Mouse (Mus musculus): ENCODE measurements around the gene Gm10277. TPM values are rescaled to one million over a fixed set of nuclear protein-coding genes. Genes with fewer than 3 reads are reported as not detected.

The Gm10277 gene
- 1.7 and 2.8 TPM in 2 replicates for polyA plus RNA-seq (2015; fragmentation: Nextera tagmentation; extraction: Ambion mirVana)

DNA sequence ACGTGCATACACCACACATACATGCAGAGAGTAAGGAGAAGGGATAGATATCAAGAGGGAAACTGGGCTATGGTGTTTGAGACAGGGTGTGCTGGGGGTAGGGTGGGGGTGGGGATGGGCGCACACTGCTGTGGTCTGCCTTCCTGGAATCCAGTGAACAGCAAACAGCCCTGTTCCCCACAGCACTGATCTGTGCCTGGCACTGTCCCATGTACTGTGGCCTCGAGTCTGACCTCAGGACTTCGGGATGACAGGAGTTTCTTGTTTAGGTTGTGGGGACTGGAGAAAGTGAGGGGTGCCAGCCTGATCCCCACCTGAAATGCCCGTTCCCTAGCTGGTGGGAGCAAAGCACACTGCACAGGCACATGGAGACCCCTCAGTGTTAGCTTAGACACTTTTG, at the start of gene Gm10277:
TSS of gene Gm10277 (minus strand) at position 41 of the 400 bp plus-strand sequence.
- Histone ChIP-seq H3K27ac (replicated peaks) (peak within 1 kb of the TSS; percentile 55; the same call in 1 of the 2 replicates), H3K4me2 (no peak within 1 kb of the TSS), H3K27me3 (no peaks in the 10 kb centered on the region), H3K36me3 (no peaks in the 10 kb centered on the region), H3K9me3 (no peaks in the 10 kb centered on the region), H3K4me3 (no peak within 1 kb of the TSS), H3K9ac (no peak within 1 kb of the TSS), H3K4me1 (replicated peaks) (peaks cover 74% of the 10 kb centered on the region)
- no peak for ATAC-seq (ENCODE audit: low read depth)
- 85% methylated on average over 5 of the region's 5 CpGs for whole genome bisulfite sequencing

DNA sequence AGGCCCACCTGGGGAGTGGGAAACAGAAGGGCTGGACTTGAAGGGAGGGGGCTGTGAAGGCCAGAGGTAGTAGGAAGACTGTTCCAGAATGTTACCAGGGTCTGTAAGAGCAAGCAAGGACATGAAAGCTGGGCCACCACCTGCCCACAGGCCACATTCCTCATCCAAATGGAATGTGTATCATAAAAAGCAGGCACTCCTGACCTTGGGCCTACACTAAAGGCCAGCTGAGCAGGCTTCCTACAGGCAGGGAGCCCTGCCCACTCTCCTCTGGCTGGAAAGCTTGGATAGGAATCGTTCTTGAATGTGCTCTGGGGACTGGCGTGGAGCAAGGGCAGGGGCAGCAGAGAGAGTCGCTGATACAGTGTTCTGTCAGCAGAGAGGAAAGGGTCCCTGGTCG, 49.2 kb upstream of the Gm10277 start:
- H3K4me1 ChIP-seq (replicated peaks): peaks cover 26% of the 10 kb centered on the region
- no peak overlapping the region for H3K4me3 ChIP-seq
- WGBS: 63% methylated on average over 4 of the region's 4 CpGs
- no peak for ATAC-seq (ENCODE audit: low read depth)
- H3K4me2 ChIP-seq: no peak overlapping the region
- no peak overlapping the region; the same call in 1 of the 2 replicates for H3K9ac ChIP-seq
- peaks cover 22% of the 10 kb centered on the region for H3K27me3 ChIP-seq
- H3K36me3 ChIP-seq: peaks cover 91% of the 10 kb centered on the region
- 0 out of 2 replicates have a peak, but pooled peaks cover 4% of the 10 kb centered on the region for H3K9me3 ChIP-seq
- H3K27ac ChIP-seq (replicated peaks): 0 out of 2 replicates have a peak overlapping the region, but pooled peaks have one; percentile 30

DNA sequence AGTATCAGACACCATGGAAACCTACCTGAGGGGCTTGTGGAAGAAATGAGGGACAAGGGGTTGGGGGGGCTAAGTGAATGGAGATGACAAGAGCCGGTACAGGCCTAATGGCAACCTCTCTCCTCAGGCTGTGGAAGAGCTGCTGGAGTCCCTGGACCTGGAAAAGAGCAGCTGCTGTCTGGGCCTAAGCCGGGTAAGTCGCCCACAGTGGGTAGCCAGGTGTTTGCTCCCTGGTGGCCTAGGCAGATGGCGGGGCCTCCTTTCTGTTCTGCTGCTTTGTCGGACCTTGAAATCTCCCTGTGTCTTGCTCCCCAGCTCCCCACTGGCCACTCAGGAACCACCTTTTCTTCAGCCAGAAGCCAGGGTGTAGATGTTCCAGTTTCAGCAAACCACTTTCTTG, 48.7 kb upstream of the Gm10277 start:
- H3K27me3 ChIP-seq: peaks cover 22% of the 10 kb centered on the region
- WGBS: 60% methylated on average over 5 of the region's 5 CpGs
- 0 out of 2 replicates have a peak overlapping the region, but pooled peaks have one; percentile 30 for H3K27ac ChIP-seq (replicated peaks)
- H3K9me3 ChIP-seq: 0 out of 2 replicates have a peak, but pooled peaks cover 4% of the 10 kb centered on the region
- no peak for ATAC-seq (ENCODE audit: low read depth)
- H3K4me2 ChIP-seq: no peak overlapping the region
- H3K4me3 ChIP-seq: no peak overlapping the region
- peaks cover 22% of the 10 kb centered on the region for H3K4me1 ChIP-seq (replicated peaks)
- H3K9ac ChIP-seq: peak overlapping the region; percentile 13; the same call in 1 of the 2 replicates
- peaks cover 87% of the 10 kb centered on the region for H3K36me3 ChIP-seq

DNA sequence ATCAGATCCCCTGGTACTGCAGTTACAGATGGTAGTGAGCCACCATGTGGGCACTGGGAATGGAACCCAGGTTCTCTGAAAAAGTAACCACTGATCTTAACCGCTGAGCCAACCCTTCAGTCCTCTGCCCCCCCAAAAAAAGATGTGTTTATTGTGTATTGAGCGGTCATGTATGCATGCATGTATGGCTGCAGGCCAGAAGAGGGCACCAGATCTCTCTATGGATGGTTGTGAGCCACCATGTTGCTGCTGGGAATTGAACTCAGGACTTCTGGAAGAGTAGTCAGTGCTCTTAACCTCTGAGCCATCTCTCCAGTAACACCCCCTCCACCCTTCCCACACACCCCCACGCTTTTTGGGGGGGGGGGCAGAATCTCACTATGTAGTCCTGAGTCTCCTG, 47.6 kb upstream of the Gm10277 start:
- Histone ChIP-seq H3K9ac (no peak overlapping the region), H3K4me2 (no peak overlapping the region), H3K9me3 (0 out of 2 replicates have a peak, but pooled peaks cover 4% of the 10 kb centered on the region), H3K4me1 (replicated peaks) (peaks cover 20% of the 10 kb centered on the region), H3K27me3 (peaks cover 26% of the 10 kb centered on the region), H3K36me3 (peaks cover 85% of the 10 kb centered on the region), H3K27ac (replicated peaks) (no peak overlapping the region), H3K4me3 (no peak overlapping the region)
- 76% methylated on average over 3 of the region's 3 CpGs for WGBS
- no peak for ATAC-seq (ENCODE audit: low read depth)

DNA sequence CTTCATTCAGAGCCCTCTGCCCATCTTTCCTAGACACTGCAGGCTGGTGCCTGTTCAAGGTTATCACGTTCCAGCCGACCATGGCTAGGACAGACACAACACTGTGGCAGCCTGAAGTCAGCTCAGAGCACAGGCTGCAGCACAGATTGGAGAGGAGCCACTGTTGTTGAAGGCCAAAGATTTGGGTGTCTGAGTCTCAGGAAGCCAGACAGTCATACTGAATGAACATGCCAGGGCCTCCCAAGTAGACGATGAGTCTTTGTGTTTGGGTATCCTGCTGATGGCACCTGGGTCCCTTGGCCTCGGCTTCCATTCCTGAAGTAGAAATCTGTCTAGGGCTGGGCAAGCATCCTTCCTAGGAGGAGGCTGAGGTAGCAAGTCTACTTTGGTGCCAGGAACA, 45.0 kb upstream of the Gm10277 start:
- H3K9ac ChIP-seq: no peak overlapping the region
- no peak overlapping the region for H3K4me3 ChIP-seq
- 86% methylated on average over 4 of the region's 4 CpGs for WGBS
- peaks cover 87% of the 10 kb centered on the region for H3K36me3 ChIP-seq
- H3K27me3 ChIP-seq: peaks cover 40% of the 10 kb centered on the region
- 0 out of 2 replicates have a peak, but pooled peaks cover 4% of the 10 kb centered on the region for H3K9me3 ChIP-seq
- no peak overlapping the region for H3K27ac ChIP-seq (replicated peaks)
- ATAC-seq (ENCODE audit: low read depth): no peak
- H3K4me2 ChIP-seq: no peak overlapping the region
- peaks cover 31% of the 10 kb centered on the region for H3K4me1 ChIP-seq (replicated peaks)

DNA sequence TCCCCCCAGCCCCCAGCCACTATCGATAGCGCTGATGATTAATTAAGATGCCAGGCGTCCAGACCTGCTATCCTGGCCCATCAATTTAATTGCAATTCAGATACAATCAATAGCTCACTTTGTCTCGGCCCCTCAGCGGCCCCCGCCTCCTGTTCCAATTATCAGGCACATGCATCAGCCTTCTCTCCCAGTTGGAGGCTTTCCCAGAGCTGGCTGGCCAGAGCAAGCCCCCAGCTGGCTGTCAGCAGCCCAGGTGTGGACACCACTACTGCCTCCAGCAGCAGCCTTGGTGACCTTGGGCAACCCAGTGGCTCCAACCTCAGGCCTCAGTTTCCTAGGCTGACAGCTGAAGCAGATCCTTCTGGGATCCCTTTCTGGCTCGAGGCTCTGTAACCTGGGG, 43.3 kb upstream of the Gm10277 start:
- peaks cover 72% of the 10 kb centered on the region for H3K36me3 ChIP-seq
- peak overlapping the region; percentile 57 for H3K27ac ChIP-seq (replicated peaks)
- no peak for ATAC-seq (ENCODE audit: low read depth)
- peaks cover 50% of the 10 kb centered on the region for H3K27me3 ChIP-seq
- H3K9me3 ChIP-seq: 0 out of 2 replicates have a peak, but pooled peaks cover 4% of the 10 kb centered on the region
- WGBS: 43% methylated on average over 7 of the region's 7 CpGs
- peaks cover 41% of the 10 kb centered on the region for H3K4me1 ChIP-seq (replicated peaks)
- H3K9ac ChIP-seq: 0 out of 2 replicates have a peak overlapping the region, but pooled peaks have one; percentile 3
- no peak overlapping the region for H3K4me3 ChIP-seq
- H3K4me2 ChIP-seq: no peak overlapping the region

DNA sequence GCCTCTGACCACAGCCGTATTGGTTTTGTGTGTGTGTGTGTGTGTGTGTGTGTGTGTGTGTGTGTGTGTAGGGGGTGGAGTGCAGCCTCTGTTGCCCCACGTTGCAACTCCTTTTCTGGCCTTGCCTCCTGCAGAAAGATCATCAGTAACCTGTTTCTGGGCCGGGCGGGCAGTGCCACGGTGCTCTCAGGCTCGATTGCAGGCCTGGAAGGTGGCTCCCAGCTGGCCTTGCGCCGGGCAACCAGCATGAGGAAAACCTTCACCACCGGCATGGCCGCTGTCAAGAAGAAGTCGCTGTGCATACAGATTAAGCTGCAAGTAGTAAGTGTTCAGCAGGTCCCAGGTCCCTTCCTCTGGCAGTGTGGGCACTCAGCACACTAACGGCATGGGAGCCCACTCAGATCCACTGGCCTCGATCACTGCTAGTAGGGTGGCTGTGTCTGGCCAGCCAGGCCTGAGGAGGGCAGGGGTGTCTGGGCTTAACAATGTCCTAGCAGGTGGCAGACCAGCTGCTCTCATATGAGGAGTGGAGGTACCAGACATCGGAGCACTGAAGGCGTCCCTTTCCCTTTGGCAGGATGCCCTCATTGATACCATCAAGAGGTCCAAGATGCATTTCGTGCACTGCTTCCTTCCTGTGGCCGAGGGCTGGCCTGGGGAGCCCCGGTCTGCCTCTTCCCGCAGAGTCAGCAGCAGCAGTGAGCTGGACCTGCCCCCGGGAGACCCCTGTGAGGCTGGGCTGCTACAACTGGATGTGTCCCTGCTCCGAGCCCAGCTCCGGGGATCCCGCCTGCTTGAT, 41.7 kb upstream of the Gm10277 start:
- H3K36me3 ChIP-seq: peaks cover 71% of the 10 kb centered on the region
- H3K9me3 ChIP-seq: no peaks in the 10 kb centered on the region
- H3K9ac ChIP-seq: 0 out of 2 replicates have a peak overlapping the region, but pooled peaks have one; percentile 5
- H3K4me1 ChIP-seq (replicated peaks): peaks cover 48% of the 10 kb centered on the region
- H3K27ac ChIP-seq (replicated peaks): no peak overlapping the region
- no peak for ATAC-seq (ENCODE audit: low read depth)
- 74% methylated on average over 23 of the region's 23 CpGs for WGBS
- H3K27me3 ChIP-seq: peaks cover 53% of the 10 kb centered on the region
- no peak overlapping the region for H3K4me2 ChIP-seq
- H3K4me3 ChIP-seq: no peak overlapping the region

DNA sequence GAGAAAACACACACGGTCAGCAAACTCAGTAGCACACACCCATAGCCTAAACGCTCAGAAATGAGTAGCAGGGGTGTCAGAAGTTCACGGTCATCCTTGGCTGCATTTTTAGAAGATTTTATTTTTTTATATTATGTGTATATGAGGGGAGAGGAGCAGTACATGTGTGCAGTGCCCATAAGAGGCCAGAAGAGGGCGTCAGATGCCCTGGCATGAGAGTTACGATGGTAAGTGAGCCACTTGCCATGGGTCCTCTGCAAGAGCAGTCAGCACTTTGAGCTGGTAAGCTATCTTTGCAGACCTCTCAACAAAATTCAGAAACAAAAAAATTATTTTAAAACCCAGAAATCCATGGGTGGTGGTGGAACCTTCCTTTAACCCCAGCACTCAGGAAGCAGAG, 40.6 kb upstream of the Gm10277 start:
- H3K9ac ChIP-seq: no peak overlapping the region
- H3K27me3 ChIP-seq: peaks cover 63% of the 10 kb centered on the region
- no peak overlapping the region for H3K27ac ChIP-seq (replicated peaks)
- peaks cover 48% of the 10 kb centered on the region for H3K4me1 ChIP-seq (replicated peaks)
- H3K9me3 ChIP-seq: no peaks in the 10 kb centered on the region
- no peak for ATAC-seq (ENCODE audit: low read depth)
- peaks cover 71% of the 10 kb centered on the region for H3K36me3 ChIP-seq
- H3K4me2 ChIP-seq: no peak overlapping the region
- 88% methylated on average over 5 of the region's 5 CpGs for WGBS
- no peak overlapping the region for H3K4me3 ChIP-seq

DNA sequence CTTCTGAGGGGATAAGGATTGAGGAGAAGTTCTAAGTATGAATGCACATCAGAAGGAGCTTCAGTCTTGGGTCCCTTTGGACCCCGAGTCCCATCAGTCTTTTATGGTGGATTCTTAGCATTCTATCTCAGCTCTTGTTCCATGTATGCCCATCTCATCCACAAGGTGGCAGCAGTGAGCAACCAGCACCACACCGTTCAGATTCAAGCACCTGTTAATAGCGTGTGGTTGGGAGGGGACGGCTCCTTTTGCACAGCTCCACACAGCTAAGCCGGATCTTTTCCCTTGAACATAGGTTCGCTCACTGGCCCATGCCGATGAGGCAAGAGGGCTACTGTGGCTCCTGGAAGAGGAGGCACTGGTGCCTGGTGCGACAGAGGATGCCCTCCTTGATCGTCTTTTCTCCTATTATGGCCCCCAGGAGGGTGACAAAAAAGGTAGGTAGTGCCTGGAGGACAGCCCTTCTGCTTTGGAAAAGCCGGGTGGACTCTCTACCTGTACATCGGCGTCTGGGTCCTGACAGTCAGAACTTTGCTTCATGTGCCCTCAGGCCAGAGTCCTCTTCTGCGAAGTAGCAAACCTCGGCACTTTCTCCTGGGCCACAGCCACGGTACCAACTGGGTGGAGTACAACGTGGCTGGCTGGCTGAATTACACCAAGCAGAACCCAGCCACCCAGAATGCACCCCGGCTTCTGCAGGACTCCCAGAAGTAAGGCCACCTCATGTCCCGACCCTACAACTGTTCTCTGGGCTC, 39.9 kb upstream of the Gm10277 start:
- Histone ChIP-seq H3K9me3 (no peaks in the 10 kb centered on the region), H3K36me3 (peaks cover 65% of the 10 kb centered on the region), H3K9ac (peak overlapping the region; percentile 5; the same call in 1 of the 2 replicates), H3K4me1 (replicated peaks) (peaks cover 52% of the 10 kb centered on the region), H3K27me3 (peaks cover 56% of the 10 kb centered on the region), H3K4me2 (no peak overlapping the region), H3K27ac (replicated peaks) (no peak overlapping the region), H3K4me3 (no peak overlapping the region)
- WGBS: 58% methylated on average over 18 of the region's 18 CpGs
- peak; percentile 36; the same call in 1 of the 2 replicates for ATAC-seq (ENCODE audit: low read depth)

DNA sequence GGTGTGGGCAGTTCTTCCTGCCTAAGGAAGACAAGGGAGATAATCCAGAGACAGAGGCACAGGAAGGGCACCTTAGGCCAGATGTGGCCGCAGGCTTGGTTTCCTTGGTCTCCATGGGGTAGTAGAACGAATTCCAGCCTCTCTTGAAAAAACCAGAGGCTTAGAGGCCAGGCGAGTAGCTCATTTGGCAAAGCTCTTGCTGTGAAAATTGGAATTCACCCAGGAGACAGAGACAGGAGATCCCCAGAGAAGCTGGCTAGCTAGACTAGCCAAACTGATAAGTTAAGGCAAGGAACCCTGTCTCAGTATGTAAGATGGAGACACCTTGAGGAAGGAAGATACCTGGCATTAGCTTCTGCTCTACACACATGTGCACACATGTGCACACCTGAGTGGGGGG, 38.8 kb upstream of the Gm10277 start:
- ATAC-seq (ENCODE audit: low read depth): no peak
- Histone ChIP-seq H3K4me2 (no peak overlapping the region), H3K36me3 (peaks cover 60% of the 10 kb centered on the region), H3K9me3 (no peaks in the 10 kb centered on the region), H3K27me3 (peaks cover 52% of the 10 kb centered on the region), H3K4me3 (no peak overlapping the region), H3K4me1 (replicated peaks) (peaks cover 52% of the 10 kb centered on the region), H3K9ac (no peak overlapping the region), H3K27ac (replicated peaks) (peak overlapping the region; percentile 67)
- WGBS: 46% methylated on average over 3 of the region's 3 CpGs

DNA sequence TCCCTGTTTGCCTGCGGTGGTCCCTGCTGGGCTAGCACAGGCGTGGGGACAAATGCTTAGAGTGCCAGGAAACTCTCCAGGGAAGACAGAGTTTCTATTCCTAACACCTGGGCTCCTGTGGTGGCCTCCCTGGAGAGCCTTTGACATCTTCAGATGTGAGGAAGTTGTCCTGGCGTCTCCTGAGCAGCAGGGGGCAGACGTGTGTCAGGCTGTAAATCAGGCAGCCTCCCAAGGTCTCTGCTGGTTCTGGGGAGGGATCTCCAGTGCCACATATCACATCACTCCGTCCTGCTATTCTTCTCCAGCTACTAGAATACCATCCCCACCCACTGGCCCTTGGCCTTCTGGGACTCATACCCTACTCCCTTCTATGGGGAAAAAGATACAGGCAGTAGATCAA, 38.3 kb upstream of the Gm10277 start:
- WGBS: 0% methylated on average over 5 of the region's 5 CpGs

DNA sequence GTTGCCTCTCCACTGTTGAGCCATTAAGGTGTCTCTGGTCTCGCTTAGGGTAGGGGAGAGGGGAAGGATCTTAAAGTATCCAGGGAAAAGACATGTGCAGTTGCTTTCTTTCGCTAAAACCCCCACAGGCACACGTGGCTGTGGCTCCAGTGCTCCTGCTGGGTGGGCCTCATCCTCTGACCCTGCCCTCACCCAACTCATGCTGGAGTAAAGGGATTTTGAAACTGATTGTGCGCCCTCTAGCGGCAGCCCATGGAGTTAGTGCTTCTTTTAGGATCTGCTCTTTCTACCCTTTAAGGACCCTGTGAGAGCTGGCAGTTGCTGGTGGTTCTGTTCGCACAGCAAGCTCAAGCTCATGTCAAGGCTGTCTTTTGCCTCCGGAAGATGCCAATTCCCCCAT, 35.2 kb upstream of the Gm10277 start:
- Histone ChIP-seq H3K4me1 (replicated peaks) (peaks cover 29% of the 10 kb centered on the region), H3K4me2 (no peak overlapping the region), H3K36me3 (peaks cover 66% of the 10 kb centered on the region), H3K9me3 (no peaks in the 10 kb centered on the region), H3K4me3 (no peak overlapping the region), H3K27ac (replicated peaks) (no peak overlapping the region), H3K27me3 (peaks cover 34% of the 10 kb centered on the region), H3K9ac (no peak overlapping the region; the same call in 1 of the 2 replicates)
- ATAC-seq (ENCODE audit: low read depth): no peak
- 16% methylated on average over 7 of the region's 7 CpGs for WGBS

More for the DNA sequence above, 38.3 kb upstream of the Gm10277 start:
- H3K36me3 ChIP-seq: peaks cover 62% of the 10 kb centered on the region
- H3K4me2 ChIP-seq: no peak overlapping the region
- H3K4me1 ChIP-seq (replicated peaks): peaks cover 49% of the 10 kb centered on the region
- no peak overlapping the region for H3K9ac ChIP-seq
- H3K9me3 ChIP-seq: no peaks in the 10 kb centered on the region
- no peak overlapping the region for H3K4me3 ChIP-seq
- H3K27me3 ChIP-seq: peaks cover 52% of the 10 kb centered on the region
- ATAC-seq (ENCODE audit: low read depth): no peak
- H3K27ac ChIP-seq (replicated peaks): peak overlapping the region; percentile 67
